Mouse (Mus musculus) gastrocnemius, postnatal 4 days (tissue): Measurements from ENCODE around the gene Gm17689. TPM values are rescaled to one million over a fixed set of nuclear protein-coding genes. Genes with fewer than 3 reads are reported as not detected.

Source experiments
- DNase-seq, 2 experiments: peaks; one replicate each; pipeline ENCODE4 v3.0.0; 2021 to 2022; ENCODE audit warnings: low spot score in 2 of 2, mixed read lengths in 2 of 2
- long read RNA-seq, 2 experiments: library from polyadenylated mRNA; stranded (forward); transcript quantifications; one replicate each; pipeline ENCODE4 v2.0.0; 2021
- total RNA-seq, 2 experiments: library from RNA; stranded (reverse); gene quantifications; 2 replicates each; pipeline ENCODE4 v1.2.3; 2021

The Gm17689 gene
- total RNA-seq, result not detected
- long read RNA-seq, experiment 1, result 0 reads
- long read RNA-seq, experiment 2, result 0 reads

- DNase-seq, result no peak
Measured at GRCm38 (mm10) chr9:36582535-36582934, at the start of gene Gm17689. Gm17689 (minus strand) TSS chr9:36582635.

DNA sequence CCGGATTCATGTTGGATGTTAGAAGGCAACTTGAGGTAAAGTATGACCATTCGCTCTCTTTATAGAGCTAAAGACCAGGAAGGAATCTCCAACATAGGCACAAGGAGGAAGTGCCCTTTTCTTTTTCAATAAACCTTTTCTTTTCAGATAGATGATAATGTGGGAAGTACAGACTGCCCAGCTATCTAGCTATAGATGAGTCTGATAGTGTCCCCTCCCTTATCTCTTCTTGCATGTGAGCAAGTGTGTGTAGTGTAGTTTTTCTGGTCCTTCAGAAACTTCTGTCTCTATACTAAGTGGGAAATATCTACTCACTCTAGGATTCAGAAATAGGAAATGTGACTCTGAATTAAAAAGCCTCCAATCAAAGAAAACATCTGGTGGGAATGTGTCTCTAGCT, 40.6 kb downstream of the Gm17689 start, which contains the start of gene Gm5615:
TSS of gene Gm5615 (minus strand) at position 101 of the 400 bp plus-strand sequence.
- no peak for DNase-seq

Other genes starting within 250 kb of the Gm17689 start
- gene Gm7257, start 150.8 kb downstream of the Gm17689 start, total RNA-seq, result not detected
- not detected for gene Gm9513, start 107.0 kb downstream of the Gm17689 start, total RNA-seq
- not detected for gene Gm5615, start 40.7 kb downstream of the Gm17689 start, total RNA-seq
- gene A630095E13Rik, start 60.7 kb upstream of the Gm17689 start, total RNA-seq, result not detected
- not detected for gene Acrv1, start 110.6 kb upstream of the Gm17689 start, total RNA-seq
- 10 to 100 TPM in 1 of 2 experiments, 1 to 10 TPM in 1; 8.1 to 11.5 TPM for gene Chek1, start 144.4 kb upstream of the Gm17689 start, total RNA-seq
- 100 to 1,000 TPM; 137 to 144 TPM for gene Stt3a, start 185.0 kb upstream of the Gm17689 start, total RNA-seq
- 10 to 100 TPM; 51.3 to 55.9 TPM for gene Ei24, start 214.8 kb upstream of the Gm17689 start, total RNA-seq
- 10 to 100 TPM; 11.1 to 13.2 TPM for gene Fez1, start 239.2 kb upstream of the Gm17689 start, total RNA-seq